Mouse (Mus musculus): ENCODE measurements around the gene Rgs9. TPM values are rescaled to one million over a fixed set of nuclear protein-coding genes. Genes with fewer than 3 reads are reported as not detected.

Rgs9 gene
- polyA plus RNA-seq, 1 experiment from 2014 or later, result 18.8 TPM

DNA sequence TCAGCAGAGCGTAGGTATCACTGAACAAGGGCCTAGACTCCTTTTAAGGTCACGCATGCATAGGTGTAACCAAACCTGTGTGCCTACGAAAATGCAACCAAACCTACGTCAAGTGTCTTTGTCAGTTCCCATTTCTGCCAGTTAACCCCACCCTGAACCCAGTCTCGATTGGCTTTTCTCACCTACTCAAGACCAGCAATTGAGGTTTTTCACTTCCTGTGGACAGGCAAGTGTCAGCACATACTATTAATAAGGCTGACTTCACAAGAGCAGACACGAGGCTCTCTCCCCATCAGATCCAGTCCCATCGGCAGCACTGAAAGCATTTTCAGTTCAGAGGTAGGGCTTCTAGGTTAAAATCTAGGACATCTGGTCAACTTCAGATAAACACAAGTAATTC lies 37.4 kb downstream of the Rgs9 start:
- Histone ChIP-seq H3K4me3 (ENCODE audit: low read depth, low read length) (no peak overlapping the region), H3K27me3 (ENCODE audit: control insufficient read depth, insufficient read depth, low read depth, low read length) (no peaks in the 10 kb centered on the region), H3K4me1 (ENCODE audit: control insufficient read depth, insufficient read depth, low read length) (peaks cover 5% of the 10 kb centered on the region), H3K36me3 (ENCODE audit: control insufficient read depth, insufficient read depth, low read length) (peaks cover 5% of the 10 kb centered on the region; the same call in 1 of the 2 replicates), H3K27ac (ENCODE audit: low read length) (no peak overlapping the region), H3K4me2 (ENCODE audit: low read length) (no peak overlapping the region), H3K9ac (ENCODE audit: low read depth, low read length) (no peak overlapping the region), H3K9me3 (replicated peaks; ENCODE audit: control insufficient read depth, low read length, poor library complexity, severe bottlenecking) (no peaks in the 10 kb centered on the region; the same call in 1 of the 2 replicates)
- 93% methylated on average over 7 of the region's 7 CpGs for WGBS
- ATAC-seq, result no peak

DNA sequence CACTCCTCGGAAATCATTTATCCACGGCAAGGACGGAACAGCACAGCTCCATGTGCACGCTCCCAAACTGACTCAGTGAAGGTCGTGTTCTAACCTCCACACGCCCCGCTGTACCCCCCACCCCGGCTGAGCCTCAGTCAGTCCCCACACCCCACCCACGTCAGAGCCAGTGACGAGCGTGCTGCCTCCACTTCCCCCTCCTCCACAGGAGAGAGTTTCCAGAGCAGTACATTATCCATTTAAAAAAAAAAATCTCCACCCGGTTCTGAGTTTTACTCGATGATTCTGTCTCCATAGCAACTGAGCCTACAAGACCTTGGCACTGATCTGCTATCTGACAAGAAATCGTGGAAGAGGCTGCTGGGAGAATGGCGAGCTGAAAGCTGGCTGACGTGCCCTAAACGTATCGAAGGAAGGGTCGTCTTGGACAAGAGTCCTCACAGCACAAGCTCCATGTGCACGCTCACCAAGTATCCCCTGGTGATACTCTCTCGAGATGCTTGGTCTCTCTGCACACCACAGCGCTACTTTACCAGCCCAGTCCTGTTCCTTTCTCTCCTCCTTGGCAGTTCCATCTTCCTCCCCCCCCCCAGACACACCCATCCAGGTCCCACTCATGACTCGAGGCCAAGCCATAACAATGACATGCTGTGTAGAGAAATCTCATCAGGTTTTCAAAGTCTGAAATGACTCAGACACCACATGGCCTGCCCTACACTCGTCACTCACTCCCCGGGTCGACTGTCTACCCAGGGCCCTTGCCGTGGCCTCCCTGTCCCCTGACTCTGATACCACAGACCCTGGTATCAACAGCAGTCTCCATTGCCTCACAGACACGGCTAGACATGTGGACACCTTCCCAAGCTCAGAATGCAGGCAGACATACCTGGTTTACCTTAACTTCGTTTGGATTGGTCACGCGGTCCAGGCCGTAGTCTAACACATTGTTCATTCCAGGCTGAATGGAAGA lies 38.7 kb downstream of the Rgs9 start:
- no peak overlapping the region for H3K9ac ChIP-seq (ENCODE audit: low read depth, low read length)
- H3K4me1 ChIP-seq (ENCODE audit: control insufficient read depth, insufficient read depth, low read length), result peaks cover 5% of the 10 kb centered on the region
- H3K36me3 ChIP-seq (ENCODE audit: control insufficient read depth, insufficient read depth, low read length), result 0 out of 2 replicates have a peak, but pooled peaks cover 5% of the 10 kb centered on the region
- peak; percentile 64 for ATAC-seq
- H3K9me3 ChIP-seq (replicated peaks; ENCODE audit: control insufficient read depth, low read length, poor library complexity, severe bottlenecking), result no peaks in the 10 kb centered on the region; the same call in 1 of the 2 replicates
- H3K27ac ChIP-seq (ENCODE audit: low read length), result peak overlapping the region; percentile 61
- no peak overlapping the region for H3K4me3 ChIP-seq (ENCODE audit: low read depth, low read length)
- H3K4me2 ChIP-seq (ENCODE audit: low read length), result no peak overlapping the region
- H3K27me3 ChIP-seq (ENCODE audit: control insufficient read depth, insufficient read depth, low read depth, low read length), result no peaks in the 10 kb centered on the region
- 77% methylated on average over 32 of the region's 32 CpGs for WGBS

DNA sequence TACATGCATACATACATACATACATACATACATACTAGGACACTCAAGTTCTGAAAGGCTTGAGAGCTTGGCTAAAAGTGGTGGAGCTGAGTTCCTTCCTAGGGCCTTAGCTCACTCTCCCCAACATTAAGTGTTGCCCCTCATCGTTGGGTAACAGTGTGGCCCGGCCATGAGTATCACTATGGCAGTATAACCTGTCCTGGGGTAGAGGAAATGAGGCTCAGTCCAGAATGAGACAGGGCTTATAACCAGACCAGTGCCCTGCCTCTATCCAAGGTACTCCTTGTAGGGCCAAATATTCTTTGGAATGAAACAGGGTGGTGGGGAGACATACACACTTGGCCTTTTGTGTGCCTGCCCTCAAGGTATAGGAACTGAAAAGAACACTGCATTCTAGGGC lies 40.1 kb downstream of the Rgs9 start:
- Histone ChIP-seq H3K4me1 (ENCODE audit: control insufficient read depth, insufficient read depth, low read length) (peaks cover 5% of the 10 kb centered on the region), H3K36me3 (ENCODE audit: control insufficient read depth, insufficient read depth, low read length) (0 out of 2 replicates have a peak, but pooled peaks cover 5% of the 10 kb centered on the region), H3K27me3 (ENCODE audit: control insufficient read depth, insufficient read depth, low read depth, low read length) (no peaks in the 10 kb centered on the region), H3K4me2 (ENCODE audit: low read length) (no peak overlapping the region), H3K9me3 (replicated peaks; ENCODE audit: control insufficient read depth, low read length, poor library complexity, severe bottlenecking) (no peaks in the 10 kb centered on the region; the same call in 1 of the 2 replicates), H3K4me3 (ENCODE audit: low read depth, low read length) (no peak overlapping the region), H3K27ac (ENCODE audit: low read length) (no peak overlapping the region), H3K9ac (ENCODE audit: low read depth, low read length) (no peak overlapping the region)
- 93% methylated on average over 2 of the region's 2 CpGs for WGBS
- no peak for ATAC-seq

DNA sequence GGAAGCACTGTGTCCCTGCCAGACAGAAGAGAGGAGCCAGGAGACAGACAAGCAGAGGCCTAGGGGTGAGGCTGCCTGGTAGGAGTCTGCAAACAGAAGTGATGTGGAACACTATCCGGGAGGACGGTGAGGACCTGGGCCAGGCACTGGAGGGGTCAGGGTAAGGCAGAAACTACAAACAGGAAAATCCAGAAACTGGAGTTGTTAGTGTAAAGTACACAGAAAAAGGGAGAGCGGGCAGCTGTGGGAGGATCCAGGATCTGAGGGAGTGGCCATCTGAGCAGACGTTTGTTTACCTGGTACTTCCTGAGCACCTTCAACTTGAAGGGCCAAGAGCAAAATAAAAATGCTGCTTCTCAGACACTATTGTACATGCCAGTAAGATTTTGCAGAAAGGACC lies 42.9 kb downstream of the Rgs9 start:
- Histone ChIP-seq H3K36me3 (ENCODE audit: control insufficient read depth, insufficient read depth, low read length) (0 out of 2 replicates have a peak, but pooled peaks cover 5% of the 10 kb centered on the region), H3K27me3 (ENCODE audit: control insufficient read depth, insufficient read depth, low read depth, low read length) (no peaks in the 10 kb centered on the region), H3K9me3 (replicated peaks; ENCODE audit: control insufficient read depth, low read length, poor library complexity, severe bottlenecking) (no peaks in the 10 kb centered on the region), H3K4me2 (ENCODE audit: low read length) (no peak overlapping the region), H3K9ac (ENCODE audit: low read depth, low read length) (no peak overlapping the region), H3K4me3 (ENCODE audit: low read depth, low read length) (no peak overlapping the region), H3K27ac (ENCODE audit: low read length) (no peak overlapping the region), H3K4me1 (ENCODE audit: control insufficient read depth, insufficient read depth, low read length) (peaks cover 5% of the 10 kb centered on the region)
- 71% methylated on average over 4 of the region's 4 CpGs for WGBS
- ATAC-seq, result no peak

DNA sequence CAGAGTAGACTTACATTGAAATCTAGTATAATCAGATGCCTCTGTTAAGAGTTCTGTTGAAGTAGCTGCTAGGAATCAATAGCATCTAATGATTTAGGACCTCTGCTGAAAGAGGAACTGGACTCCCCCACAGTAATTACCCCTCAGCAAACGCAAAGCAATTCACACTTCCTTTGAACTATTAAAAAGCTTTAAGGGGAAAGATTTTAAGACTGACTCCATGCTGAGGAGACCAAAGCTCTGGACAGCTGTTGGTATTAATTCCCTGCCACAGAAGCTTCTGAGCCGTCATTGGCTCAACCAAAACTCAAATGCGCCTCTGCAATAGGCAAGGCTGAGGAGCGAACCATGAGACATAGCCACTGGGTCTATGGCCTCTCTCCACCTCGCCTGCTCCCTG lies 45.4 kb downstream of the Rgs9 start:
- no peak overlapping the region for H3K4me2 ChIP-seq (ENCODE audit: low read length)
- no peaks in the 10 kb centered on the region for H3K4me1 ChIP-seq (ENCODE audit: control insufficient read depth, insufficient read depth, low read length)
- 58% methylated on average over 5 of the region's 5 CpGs for WGBS
- H3K4me3 ChIP-seq (ENCODE audit: low read depth, low read length), result no peak overlapping the region
- H3K9me3 ChIP-seq (replicated peaks; ENCODE audit: control insufficient read depth, low read length, poor library complexity, severe bottlenecking), result no peaks in the 10 kb centered on the region
- no peak for ATAC-seq
- no peaks in the 10 kb centered on the region for H3K36me3 ChIP-seq (ENCODE audit: control insufficient read depth, insufficient read depth, low read length)
- H3K27ac ChIP-seq (ENCODE audit: low read length), result no peak overlapping the region
- H3K27me3 ChIP-seq (ENCODE audit: control insufficient read depth, insufficient read depth, low read depth, low read length), result no peaks in the 10 kb centered on the region
- H3K9ac ChIP-seq (ENCODE audit: low read depth, low read length), result no peak overlapping the region

DNA sequence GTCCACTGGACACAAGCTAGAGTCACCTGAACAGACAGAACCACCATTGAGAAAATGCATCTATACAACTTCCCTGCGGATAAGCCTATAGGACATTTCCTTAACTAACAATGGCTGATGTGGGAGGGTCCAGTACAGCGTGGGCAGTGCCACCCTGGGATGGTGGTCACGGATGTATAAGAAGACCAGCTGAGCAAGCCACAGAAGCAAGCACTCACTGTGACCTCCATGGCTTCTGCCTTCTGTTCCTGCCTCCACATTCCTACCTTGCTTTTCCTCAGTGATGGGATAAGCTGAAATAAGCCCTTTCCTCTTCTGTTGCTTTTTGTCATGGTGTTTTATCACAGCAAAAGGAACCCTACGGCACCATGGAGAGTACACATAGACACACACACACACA lies 47.4 kb downstream of the Rgs9 start:
- no peak overlapping the region for H3K4me2 ChIP-seq (ENCODE audit: low read length)
- H3K9ac ChIP-seq (ENCODE audit: low read depth, low read length), result no peak overlapping the region
- 88% methylated on average over 4 of the region's 4 CpGs for whole genome bisulfite sequencing
- no peak overlapping the region for H3K4me3 ChIP-seq (ENCODE audit: low read depth, low read length)
- H3K27ac ChIP-seq (ENCODE audit: low read length), result no peak overlapping the region
- no peaks in the 10 kb centered on the region for H3K4me1 ChIP-seq (ENCODE audit: control insufficient read depth, insufficient read depth, low read length)
- H3K27me3 ChIP-seq (ENCODE audit: control insufficient read depth, insufficient read depth, low read depth, low read length), result peaks cover 3% of the 10 kb centered on the region; the same call in 1 of the 2 replicates
- H3K9me3 ChIP-seq (replicated peaks; ENCODE audit: control insufficient read depth, low read length, poor library complexity, severe bottlenecking), result no peaks in the 10 kb centered on the region
- H3K36me3 ChIP-seq (ENCODE audit: control insufficient read depth, insufficient read depth, low read length), result no peaks in the 10 kb centered on the region
- ATAC-seq, result no peak

DNA sequence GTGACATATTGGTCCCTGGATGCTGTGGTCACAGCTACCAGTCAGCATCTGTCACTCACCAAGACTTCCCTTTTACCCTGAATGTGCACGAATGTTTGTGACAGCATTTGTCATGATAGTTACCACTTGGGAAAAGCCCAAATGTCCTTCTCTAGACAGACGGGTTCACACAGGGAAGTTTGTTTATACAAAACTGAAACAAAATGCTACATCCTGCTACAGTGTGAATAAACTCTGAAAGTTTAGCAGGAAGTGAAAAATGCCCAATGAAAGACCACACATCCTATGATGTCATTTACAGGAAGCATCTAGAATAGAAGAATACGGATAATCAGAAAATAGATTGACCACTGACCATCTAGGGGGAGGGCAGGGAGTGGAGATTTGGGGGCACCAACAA lies 51.0 kb downstream of the Rgs9 start:
- Histone ChIP-seq H3K9ac (ENCODE audit: low read depth, low read length) (no peak overlapping the region), H3K36me3 (ENCODE audit: control insufficient read depth, insufficient read depth, low read length) (no peaks in the 10 kb centered on the region), H3K9me3 (replicated peaks; ENCODE audit: control insufficient read depth, low read length, poor library complexity, severe bottlenecking) (no peaks in the 10 kb centered on the region), H3K4me2 (ENCODE audit: low read length) (no peak overlapping the region), H3K27me3 (ENCODE audit: control insufficient read depth, insufficient read depth, low read depth, low read length) (peaks cover 3% of the 10 kb centered on the region; the same call in 1 of the 2 replicates), H3K4me1 (ENCODE audit: control insufficient read depth, insufficient read depth, low read length) (no peaks in the 10 kb centered on the region), H3K27ac (ENCODE audit: low read length) (no peak overlapping the region), H3K4me3 (ENCODE audit: low read depth, low read length) (no peak overlapping the region)
- no peak for ATAC-seq
- 79% methylated on average over 3 of the region's 3 CpGs for WGBS

DNA sequence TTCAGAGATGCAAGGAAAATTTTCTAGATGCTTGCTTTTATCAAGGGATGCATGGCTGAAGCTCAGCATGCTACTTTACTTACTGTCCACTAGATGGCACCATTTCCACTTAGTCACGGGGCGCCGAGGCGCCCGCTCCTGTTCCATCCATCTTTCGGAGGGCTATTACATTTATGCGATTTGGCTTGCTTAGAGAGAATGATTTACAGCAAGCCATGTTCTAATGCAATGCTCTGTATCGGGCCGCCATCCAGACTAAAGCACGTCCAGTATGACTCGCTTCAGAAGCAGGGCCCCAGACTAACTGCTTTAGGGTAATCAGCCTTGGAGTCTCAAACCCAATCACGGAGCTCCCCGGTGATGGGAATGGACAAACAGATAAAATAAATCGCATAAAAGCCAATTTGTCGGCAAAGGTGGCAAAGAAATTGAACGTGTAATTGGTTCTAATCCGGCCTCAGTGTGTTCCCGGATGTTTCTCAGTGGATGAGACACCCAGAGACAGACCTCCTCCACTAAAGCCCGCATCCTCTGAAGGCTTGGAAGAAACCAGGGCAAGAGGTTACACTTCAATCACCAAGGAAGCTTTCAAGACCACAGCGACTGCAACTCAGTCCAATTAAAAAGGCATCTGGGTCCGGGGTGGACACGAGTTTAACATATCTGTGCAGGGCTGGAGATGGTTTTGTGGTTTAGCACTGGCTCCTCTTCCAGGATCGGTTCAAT lies 53.1 kb downstream of the Rgs9 start:
- H3K4me2 ChIP-seq (ENCODE audit: low read length), result peak overlapping the region; percentile 33
- H3K36me3 ChIP-seq (ENCODE audit: control insufficient read depth, insufficient read depth, low read length), result no peaks in the 10 kb centered on the region
- H3K4me3 ChIP-seq (ENCODE audit: low read depth, low read length), result no peak overlapping the region
- H3K27me3 ChIP-seq (ENCODE audit: control insufficient read depth, insufficient read depth, low read depth, low read length), result peaks cover 3% of the 10 kb centered on the region; the same call in 1 of the 2 replicates
- 23% methylated on average over 23 of the region's 23 CpGs for WGBS
- peak overlapping the region; percentile 27; the same call in 1 of the 2 replicates for H3K9ac ChIP-seq (ENCODE audit: low read depth, low read length)
- H3K27ac ChIP-seq (ENCODE audit: low read length), result peak overlapping the region; percentile 60; the same call in 1 of the 2 replicates
- no peaks in the 10 kb centered on the region for H3K4me1 ChIP-seq (ENCODE audit: control insufficient read depth, insufficient read depth, low read length)
- no peaks in the 10 kb centered on the region for H3K9me3 ChIP-seq (replicated peaks; ENCODE audit: control insufficient read depth, low read length, poor library complexity, severe bottlenecking)
- peak; percentile 85 for ATAC-seq
